Mouse (Mus musculus) cerebellum, postnatal 10 days (tissue): ENCODE data around the gene Lsm4.

Source experiments
- DNase-seq, 2 experiments: peaks; one replicate each; pipeline ENCODE4 v3.0.0; 2021; ENCODE audit warnings: mixed read lengths in 2 of 2

The Lsm4 gene

DNA sequence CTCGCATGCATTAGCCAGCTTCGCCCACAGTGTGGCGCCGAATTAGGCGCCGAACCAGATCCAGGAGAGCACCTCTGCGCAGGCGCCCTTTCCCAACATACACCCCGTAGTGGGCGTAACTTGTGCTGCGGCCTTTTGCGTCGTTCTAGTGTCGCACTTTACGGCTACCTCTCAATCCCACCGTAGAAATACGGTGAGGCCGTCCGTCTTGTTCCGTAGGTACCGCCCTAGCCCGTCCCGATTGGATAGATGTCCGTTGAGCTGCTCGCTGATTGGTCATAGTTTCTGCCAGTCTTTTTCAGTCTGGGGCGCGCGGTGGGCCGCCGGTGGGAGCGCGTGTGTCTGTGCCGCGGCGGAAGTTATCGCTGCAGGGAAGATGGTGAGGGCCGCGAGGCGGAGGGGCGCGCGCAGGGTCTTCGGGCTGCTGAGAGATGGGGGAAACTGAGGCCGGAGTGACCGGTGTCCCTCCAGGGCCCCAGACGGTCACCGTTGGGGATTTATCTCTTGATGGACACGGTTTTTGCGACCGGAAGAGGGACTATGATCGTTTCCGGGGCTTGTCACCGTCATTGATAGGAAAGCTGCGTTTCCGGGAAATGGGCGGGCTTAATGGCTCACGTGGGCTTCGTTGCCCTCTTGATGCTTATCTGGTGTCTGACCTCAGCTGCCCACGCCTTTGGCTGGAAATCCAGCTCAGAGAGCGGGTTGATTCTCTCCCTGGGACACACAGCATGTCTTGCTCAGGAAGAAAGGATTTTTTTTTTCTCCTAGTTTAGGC lies at the start of gene Lsm4:
Gene Lsm4, plus strand, starts transcription at position 170 of the 778 bp plus-strand sequence.
- peak; percentile 97 to 98 for DNase-seq

DNA sequence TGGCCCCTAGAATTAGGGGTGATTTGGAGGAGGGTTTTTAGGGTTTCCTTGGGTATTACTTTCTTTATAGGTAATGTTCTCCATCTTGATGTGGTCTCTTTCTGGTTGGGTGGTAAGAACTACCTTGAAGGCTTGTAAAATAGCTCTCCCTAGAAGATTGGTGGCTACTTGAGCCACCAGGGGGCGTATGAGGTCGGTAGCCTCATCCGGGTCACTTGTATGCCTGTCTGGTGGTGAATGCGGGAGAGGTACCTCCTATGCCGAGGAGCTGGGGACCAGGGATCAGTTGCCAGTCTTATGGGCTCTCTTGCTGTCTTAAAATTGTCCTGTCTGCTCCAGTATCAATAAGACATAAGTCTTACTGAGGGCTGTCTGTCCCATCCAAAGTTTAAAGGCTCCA lies 47.9 kb upstream of the Lsm4 start:
- peak; percentile 60 to 70 for DNase-seq

DNA sequence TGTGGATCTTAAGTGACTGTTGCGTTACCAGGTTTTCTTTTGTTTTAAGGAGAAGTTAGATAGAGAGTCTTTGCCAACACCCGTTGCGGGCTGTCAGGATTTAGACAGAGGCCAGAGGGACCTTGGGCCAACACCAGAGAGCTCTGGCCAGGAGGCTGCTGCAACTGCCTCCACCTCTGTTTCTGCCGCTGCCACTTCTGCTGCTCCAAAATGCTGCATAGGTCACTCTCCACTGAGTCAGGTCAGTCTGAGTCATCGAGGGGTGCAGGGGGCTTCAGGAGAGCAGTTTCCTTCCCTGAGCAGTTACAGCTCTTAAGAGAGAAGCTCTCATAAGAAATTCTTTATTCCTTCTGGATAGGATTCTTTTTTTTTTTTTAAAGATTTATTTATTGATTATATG lies 46.0 kb upstream of the Lsm4 start:
- DNase-seq: no peak

DNA sequence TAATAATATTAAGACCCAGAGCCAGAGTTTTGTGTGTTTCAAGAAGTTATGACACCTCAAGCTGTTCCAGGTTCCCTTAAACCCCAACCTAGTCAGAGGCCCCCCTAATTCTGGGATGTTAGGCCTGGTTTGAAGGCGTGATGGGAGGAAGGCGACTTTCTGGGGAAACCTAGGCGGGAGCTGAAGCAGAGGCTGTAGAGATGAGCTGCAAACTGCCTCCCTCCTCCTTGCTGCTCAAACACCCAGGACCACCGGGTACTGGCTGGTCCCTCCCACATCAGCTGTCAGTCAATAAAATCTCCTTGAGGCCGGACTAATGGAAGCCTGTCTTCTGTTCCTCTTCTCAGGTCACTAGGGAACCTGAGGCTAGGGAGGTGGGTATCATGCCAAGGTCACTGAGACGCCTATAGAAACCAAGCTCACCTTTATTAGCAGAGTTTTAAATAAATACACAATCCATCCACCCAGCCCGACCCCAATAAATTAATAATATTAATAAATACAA lies 44.0 kb upstream of the Lsm4 start:
- no peak for DNase-seq

DNA sequence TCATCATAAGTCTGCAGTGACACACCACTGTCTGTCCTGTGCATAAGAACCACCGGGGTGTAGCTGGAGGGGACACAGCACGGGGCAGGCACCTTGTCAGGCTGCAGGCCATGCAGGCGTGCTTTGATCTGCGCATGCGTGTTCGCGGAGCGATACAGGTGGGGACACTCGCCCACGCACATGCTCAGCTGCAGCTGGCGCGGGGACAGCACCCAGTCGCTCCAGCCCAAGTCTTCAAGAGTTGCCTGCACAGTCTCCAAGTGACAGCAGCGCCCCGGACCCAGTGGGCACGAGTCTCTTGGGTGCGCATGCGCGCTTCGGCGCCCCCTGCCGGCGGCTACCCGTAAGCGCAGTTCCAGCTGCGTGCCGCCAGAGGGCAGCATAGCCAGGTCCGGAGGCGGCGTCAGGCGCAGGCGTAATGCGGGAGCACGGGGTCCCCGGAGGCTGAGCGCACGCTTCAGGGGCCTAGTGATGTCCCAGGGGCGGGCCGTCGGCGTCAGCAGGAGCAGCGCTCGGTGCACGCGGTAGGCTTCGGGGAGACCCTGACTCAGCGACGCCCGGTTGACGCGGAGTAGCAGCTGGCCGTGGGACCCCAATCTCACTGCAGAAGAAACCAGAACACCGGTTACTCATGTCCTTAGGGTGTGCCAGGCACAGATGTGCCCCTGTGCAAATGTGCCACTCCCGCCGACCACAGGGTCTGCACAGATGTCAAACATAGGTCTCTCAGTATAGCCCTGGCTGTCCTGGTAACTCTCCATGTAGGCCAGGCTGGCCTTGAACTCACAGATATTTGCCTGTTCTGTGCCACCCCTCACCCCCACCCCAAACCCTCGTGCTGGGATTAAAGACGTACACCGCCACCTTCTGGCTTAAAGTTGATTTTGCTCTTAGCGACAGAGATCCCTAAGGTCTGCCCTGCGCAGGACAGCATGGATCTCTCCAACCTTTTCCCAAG lies 43.2 kb upstream of the Lsm4 start:
- DNase-seq: peak; percentile 89

DNA sequence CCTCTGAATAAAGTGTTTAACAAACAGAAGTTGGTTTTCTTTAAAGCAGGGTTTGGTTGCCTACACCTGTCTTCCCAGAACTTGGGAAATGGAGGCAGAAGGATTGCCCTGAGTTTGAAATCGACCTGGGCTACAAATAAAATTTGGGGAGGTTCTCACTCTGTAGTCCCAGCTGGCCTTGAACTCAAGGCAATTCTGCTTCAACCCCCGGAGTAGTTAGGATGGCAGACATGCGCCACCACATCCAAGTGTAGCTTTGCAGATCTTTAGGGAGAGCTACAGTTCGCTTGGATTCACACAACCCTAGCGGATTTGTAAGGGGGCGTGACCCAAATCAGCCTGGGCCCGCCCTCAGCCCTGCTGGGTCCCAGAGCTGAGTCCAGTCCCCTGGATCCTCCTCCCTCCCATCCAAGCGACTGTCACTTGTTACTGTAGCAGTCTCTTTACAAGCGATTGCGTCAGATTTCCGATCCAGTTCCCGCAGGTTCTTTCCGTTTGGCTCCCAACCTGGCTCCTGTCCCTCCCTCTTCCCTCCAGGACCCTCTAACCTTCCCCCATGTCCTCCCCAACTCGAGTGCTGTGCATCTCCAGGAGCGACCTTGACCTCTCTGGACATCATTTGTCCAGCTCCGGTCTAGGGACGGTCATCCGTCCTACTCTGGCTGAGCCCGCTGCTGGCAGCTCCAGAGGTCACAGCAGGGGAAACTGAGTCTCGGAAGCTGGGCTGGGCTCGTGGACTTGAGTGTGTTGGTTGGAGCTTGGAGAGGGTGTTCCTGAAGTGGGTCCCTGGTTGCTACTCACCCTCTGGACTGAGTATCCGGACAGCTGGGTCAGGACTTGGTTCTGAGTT lies 42.3 kb upstream of the Lsm4 start:
- peak in 1 of 2 experiments; percentile 26 for DNase-seq

DNA sequence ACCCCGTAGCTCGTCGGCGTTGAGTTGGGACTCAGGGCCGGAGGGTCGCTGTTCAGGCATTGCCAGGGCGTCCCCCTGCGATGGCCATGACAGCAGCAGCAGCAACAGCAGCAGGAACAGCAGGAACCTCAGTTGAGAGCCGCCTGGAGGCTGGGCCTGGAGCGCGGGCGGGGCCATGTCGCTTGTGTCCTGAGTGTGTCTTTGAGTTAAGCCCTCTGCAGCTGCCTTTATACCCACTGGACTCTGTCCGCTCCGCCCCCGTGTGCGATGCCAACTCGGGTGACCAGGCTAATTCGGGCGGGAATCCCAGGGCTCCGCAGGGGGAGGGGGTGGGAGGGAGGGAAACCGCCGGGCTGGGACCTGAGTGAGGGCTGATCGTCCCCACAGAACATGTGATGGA lies 41.6 kb upstream of the Lsm4 start:
- peak; percentile 28 to 37 for DNase-seq

DNA sequence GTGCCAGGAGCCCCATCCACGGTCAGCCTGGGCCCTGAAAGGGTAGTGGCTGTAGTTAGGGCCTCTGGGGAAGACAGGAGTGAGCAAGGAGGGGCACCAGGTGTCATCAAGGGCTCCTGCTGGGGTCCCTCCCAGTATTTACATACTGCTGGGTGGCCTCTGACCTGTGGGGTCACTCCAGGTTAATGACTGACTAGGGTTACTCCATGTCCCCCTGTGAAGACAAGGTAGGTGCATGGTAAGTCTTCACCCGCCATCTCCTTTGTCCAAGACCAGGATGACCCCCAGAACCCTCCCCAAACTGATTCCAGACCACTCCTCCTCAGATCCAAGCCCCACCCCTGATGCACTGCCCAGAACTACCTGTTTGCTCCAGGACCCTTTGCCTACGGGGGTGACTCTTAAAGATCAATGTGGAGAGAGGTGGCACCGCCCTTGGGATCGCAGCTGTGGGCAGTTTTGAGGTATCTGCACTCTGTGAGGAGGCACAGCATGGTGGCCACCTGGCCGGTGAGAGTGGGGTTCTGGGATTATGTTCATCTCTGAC lies 40.6 kb upstream of the Lsm4 start, which contains the start of gene Gdf15:
Gene Gdf15, minus strand, starts transcription at position 111 of the 547 bp plus-strand sequence.
- DNase-seq: no peak

DNA sequence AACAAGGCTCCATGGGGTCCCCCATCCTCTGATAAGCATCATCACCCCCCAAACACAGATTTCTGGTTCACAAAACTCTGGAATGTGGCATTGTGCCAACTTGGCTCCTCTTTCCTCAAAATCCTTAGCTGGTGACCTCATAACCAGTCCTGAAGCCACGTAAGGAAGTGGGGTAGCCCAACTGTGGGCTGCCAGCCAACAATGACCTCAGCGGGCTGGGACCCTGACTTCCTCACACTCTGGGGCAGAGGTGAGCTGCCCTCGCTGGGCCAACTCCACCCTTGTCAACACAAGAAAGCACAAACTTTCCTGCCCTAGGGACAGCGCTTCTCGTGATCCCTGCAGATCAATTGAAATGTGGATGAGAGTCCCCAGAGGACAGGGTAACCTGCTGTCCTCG lies 39.0 kb upstream of the Lsm4 start:
- DNase-seq: peak; percentile 41 to 51

DNA sequence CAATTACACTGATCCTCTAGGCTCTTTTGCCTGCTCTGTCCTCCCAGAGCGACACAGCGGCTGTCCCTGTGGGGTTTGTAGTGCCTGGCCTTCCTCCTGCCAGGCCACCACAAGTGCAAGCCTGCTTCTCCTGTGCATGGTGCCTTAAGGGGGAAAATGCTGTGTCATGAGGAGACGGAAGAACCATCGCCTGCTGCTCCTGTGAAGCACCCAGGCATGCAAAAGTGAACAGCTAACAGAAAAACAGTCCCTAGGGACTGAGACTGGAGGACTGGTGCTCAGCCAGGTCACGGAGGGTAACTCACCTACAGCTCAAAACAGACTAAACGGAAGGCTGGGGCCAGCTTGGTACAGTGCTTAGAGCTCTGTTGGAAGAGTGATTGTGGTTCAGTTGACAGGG lies 37.5 kb upstream of the Lsm4 start:
- DNase-seq: no peak

DNA sequence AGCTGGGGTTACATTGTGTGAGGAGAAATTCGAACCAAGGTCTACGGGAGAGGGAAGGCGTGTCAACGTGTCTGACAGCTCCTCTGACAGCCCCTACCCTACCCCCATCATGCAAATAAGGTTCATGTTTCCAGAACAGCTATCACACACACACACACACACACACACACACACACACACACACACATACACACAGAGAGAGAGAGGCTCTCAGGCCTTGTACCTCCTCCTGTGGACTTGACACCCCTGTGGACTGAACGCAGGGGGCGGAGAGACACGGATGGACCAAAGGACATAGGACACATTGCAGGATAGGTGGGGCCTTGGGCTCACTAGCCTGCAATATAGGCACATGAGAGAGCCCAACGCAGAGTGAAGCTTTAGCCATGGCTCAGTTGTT lies 36.2 kb upstream of the Lsm4 start:
- no peak for DNase-seq

DNA sequence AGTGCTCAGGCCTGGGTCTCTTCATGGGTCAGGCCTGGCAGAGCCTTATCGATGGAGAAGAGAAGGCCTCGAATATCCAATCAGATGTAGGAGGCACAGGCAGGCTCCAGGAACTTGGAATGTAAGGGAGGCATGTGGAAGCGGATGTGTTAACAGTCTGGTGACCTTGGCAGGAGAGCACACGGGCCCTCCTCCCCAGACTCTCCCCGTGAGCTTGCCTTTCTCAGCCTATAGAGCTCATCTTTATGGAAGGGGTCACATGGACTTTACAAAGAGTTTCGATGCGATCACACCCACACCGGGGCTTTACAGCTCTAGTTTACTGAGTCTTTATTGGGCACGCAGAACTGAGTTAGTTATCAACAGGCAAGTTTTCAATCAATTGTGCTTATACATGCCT lies 34.3 kb upstream of the Lsm4 start:
- DNase-seq: no peak

DNA sequence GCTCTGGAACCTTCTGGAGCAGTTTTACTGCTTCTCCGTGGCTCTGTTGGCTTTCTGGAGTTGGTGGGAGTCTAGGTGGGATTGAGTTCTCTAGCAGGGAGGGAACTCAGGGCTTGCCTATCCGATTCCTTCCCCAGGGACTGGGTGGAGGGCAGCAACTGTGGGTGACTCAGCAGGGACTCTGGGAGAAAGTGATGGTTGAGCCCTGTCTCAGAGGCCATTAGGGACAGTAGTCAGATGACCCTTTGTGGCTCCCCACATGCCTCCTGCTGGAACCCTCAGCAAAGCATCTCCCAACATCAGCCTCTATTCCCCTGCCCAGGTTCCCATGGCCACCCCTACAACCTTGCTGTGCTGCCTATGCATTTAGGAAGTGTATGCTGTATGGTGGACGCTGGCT lies 30.0 kb upstream of the Lsm4 start:
- no peak for DNase-seq

DNA sequence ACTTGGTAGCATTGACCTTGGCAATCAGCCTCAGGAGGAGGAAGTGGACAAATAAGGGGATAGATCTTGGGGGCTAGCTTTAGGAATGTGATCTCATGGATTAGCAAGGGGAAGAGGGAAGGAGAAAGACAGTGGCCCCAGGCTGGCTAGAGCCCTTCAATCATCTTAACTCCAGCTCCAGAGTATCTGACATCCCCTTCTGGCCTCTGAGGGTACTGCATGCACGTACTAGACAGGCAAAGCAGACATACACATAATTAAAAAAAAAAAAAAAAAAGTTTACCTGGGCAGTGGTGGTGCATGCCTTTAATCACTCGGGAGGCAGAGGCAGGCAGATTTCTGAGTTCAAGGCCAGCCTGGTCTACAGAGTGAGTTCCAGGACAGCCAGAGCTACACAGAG lies 29.0 kb upstream of the Lsm4 start:
- peak in 1 of 2 experiments; percentile 49 for DNase-seq

DNA sequence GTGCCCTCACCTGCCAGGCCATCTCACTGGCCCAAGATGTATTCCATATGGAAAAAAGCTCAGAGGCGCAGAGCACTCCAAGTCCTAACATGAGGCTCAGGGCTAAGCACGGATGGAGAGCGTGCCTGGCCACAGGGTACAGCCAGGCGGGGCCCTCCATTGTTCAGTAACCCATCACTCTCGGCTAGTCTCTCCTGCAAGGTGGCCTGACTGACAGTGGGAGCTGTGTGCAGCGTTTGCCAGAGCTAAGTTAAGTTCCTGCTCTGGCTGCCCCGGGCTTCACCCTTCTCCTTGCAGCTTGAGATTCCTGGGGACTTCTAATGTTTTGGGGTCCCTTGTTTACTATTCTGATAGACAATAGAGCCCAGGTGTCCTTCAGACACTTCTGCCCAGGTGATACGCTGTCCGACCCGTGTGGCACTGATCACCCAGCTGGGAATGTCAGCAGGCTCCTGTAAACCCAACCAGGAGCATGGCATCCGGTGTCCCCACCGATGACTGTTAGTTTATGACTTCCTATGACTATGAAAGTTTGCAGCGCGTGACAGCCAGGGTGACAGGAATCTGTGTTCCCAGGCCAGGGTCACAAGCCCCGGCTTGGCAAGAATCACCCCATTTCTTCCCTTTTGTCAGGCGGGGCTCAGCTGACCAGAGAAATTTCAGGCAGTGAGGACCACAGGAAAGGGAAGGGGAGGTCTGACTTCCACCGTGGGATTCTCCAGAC lies 27.4 kb upstream of the Lsm4 start:
- no peak for DNase-seq

DNA sequence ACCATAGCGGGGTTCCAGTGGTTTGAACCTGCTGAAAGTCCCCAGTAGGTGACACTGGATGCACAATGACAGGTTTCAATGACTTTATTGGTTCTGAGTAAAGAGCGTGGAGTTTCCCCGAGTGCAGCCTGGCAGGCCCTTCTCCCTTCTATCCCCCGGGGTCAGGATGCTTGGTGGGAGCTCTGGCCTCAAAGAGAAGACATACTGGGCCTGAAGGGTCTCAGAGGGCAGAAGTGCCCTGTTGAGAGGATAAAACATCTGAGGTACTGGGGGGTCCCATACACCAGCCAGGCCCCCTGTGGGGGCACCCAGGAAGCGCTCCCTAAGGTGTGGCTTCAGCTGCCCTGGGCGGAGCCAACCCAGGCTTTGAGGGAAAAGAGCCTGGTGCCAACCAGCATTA lies 26.7 kb upstream of the Lsm4 start:
- no peak for DNase-seq

DNA sequence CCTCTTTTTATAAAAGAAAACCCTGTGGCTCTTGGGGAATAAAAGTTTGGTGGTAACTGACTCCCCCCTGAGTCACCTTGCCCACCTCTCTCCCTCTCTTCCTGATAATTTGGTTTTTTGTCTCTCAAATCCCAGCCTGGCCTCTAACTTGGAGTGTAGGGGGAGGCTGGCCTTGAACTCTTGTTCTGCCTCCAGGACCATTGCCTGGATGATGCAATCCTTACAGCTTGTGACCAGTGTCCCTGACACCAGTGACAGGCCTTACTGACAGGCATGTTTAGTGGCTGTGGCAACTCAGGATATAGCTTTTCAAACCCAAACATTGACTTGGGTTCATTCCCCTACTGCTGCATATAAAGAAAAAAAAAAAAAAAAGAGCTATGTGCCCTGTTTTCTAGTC lies 26.3 kb upstream of the Lsm4 start:
- DNase-seq: no peak

DNA sequence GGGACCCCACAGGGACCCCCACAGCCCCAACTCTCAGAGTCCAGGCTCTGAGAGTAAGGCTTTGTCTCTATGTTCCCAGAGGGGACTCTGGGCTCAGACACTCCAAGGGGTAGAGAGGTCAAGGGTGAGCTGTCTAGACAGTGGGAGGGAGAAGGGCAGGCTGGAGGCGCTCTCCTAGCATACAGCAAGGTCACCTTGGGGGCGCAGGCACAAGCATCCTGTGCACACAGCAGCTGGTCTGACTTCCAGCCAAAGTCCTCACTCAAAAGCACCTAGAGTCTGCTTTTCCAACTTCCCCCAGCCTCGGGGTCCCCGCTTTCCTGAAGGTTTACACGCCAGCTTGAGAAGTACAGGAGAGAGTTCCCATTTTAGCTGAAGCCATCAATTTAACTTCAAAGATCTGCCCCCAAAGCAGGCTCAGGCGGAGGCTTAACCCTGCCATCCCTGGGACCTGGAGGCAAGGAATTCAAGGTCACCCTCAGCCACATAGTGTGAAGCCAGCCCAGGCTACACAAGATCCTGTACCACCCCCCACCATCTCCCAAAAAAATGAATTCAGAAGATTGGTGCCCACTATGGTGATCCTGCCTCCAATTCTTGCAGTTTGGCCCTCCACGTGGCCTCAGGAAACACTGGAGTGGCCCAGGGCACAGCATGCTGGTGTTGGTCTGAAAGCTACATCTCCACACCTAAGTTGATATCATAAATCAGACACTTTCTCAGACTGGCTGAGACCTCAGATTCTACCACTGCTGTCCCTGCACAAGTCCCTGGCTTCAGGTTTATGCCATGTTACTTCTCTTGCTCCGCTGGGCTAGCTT lies 25.5 kb upstream of the Lsm4 start:
- DNase-seq: no peak

DNA sequence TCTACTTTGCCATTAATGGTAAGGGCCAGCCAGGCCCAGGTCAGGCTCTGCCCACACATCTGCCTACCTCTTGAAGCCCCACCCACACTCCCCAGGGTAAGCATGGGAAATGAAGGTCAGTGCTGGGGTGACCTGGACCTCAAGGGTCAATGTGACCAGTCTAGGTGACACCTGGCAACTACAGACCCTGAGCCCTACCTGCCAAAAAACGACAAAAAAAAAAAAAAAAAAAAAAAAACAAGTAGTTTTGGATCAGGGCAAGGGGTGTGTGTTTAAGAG lies 24.9 kb upstream of the Lsm4 start:
- DNase-seq: no peak

DNA sequence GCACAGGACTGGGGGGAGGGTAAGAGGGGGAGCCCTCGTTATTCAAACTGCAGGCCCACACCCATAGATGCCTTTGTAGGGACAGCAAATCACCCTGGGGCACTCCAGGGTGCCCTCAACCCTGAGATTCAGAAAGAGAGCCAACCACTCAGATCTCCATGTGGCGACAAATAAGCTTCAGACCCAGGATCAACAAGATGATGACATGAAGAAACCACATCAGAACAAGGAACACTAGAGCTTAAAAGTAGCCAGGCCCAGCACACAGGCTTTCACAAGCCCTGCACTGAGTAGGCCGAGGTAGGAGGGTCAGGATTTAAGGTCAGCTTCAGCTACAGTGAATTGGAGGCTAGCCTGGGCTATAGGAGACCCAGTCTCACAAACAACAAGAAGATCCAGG lies 24.1 kb upstream of the Lsm4 start:
- no peak for DNase-seq

DNA sequence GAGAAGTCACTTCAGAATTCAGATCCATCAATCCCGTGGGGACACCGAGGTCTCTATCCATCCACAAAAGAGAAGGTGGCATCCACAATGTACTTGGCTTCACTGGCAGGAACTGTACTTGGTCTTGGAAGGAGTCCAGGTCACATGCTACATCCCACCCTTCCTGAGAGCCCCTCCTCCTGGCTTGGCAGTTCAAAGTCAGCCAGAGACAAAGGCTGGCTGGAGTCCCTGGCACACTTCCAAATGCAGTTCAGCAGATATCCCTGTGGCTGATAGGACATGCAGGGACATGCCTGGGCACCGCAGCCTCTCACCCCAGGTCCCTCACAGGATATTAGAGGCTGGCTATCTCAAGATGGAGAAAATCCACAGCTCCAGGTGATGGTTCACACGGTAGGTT lies 23.7 kb upstream of the Lsm4 start:
- DNase-seq: peak; percentile 94
